In genomic region chr19:4294381-4295097, GRCm38 (mm10) we compare ENCODE assay signal across 8 mouse cellular contexts. TPM values are rescaled to one million over a fixed set of nuclear protein-coding genes. Genes with fewer than 3 reads are reported as not detected.
DNase-seq lines count a peak whose midpoint lies in the region; ATAC-seq and TF ChIP-seq lines count a peak whose summit lies in the region.

No protein-coding gene starts in this region.

- H3K4me1 ChIP-seq in cortical plate, adult 2 months (ENCODE audit: control insufficient read depth, insufficient read depth, low read length), result peaks cover 2% of the 10 kb centered on the region; the same call in 1 of the 2 replicates
- peaks cover 45% of the 10 kb centered on the region for H3K4me1 ChIP-seq in liver, postnatal 0 days (ENCODE audit: insufficient read depth)

- intact Hi-C loops in left cerebral cortex, postnatal 14 days (cut with DNase I), result no loop called here

- peak; percentile 82 for ATAC-seq in inflammation-experienced regulatory T-cells, adult 6 months
- peak; percentile 78 for ATAC-seq in liver, postnatal 0 days

- H3K9ac ChIP-seq in liver, postnatal 0 days (replicated peaks), result no peak overlapping the region; the same call in 1 of the 2 replicates

- H3K27me3 ChIP-seq in liver, postnatal 0 days (ENCODE audit: insufficient read depth, low read length), result no peaks in the 10 kb centered on the region

- 37% methylated on average over 14 of the region's 14 CpGs for WGBS in liver, postnatal 0 days (ENCODE audit: insufficient replicate concordance)

- peak; percentile 78 for TF ChIP-seq EP300 in liver, postnatal 0 days (IDR thresholded peaks at IDR 0.05; ENCODE audit: low read depth)

- TF ChIP-seq POLR2A in cortical plate, adult 2 months (IDR thresholded peaks at IDR 0.05; ENCODE audit: extremely low read depth, insufficient read depth, low read length), result no peak

- peaks cover 52% of the 10 kb centered on the region for H3K36me3 ChIP-seq in liver, postnatal 0 days (replicated peaks; ENCODE audit: insufficient read depth, low read length)

- peak; percentile 45 to 65 for DNase-seq in left cerebral cortex, postnatal 14 days (ENCODE audit: low spot score in 2 of 2)
- DNase-seq in left cerebral cortex, adult 11 months (ENCODE audit: low spot score), result no peak
- peak; percentile 79 for DNase-seq in liver, postnatal 0 days
- DNase-seq in spleen, postnatal 36 days (ENCODE audit: low spot score in 2 of 2), result peak; percentile 94 to 95
- no peak for DNase-seq in MN1 (ENCODE audit: low spot score)
- no peak for DNase-seq in urinary bladder, adult 18-20 months (ENCODE audit: low spot score in 2 of 2)

- H3K4me3 ChIP-seq in cortical plate, adult 2 months (ENCODE audit: insufficient read depth, low read length), result no peak overlapping the region
- H3K4me3 ChIP-seq in liver, postnatal 0 days (ENCODE audit: low read depth, low read length), result no peak overlapping the region

- peak overlapping the region; percentile 58 for H3K4me2 ChIP-seq in liver, postnatal 0 days (ENCODE audit: low read depth, low read length)

- TF ChIP-seq CTCF in cortical plate, adult 2 months (IDR thresholded peaks at IDR 0.05; ENCODE audit: extremely low read depth, insufficient read depth, low read length), result no peak
- peak; percentile 24; the same call in 1 of the 2 replicates for TF ChIP-seq CTCF in liver, postnatal 0 days (IDR thresholded peaks at IDR 0.05; ENCODE audit: low read depth)

- 0 out of 2 replicates have a peak overlapping the region, but pooled peaks have one; percentile 43 for H3K27ac ChIP-seq in cortical plate, adult 2 months (ENCODE audit: insufficient read depth, low read length)
- peak overlapping the region; percentile 90 for H3K27ac ChIP-seq in liver, postnatal 0 days (ENCODE audit: low read depth)

- H3K9me3 ChIP-seq in liver, postnatal 0 days (ENCODE audit: low read length), result no peaks in the 10 kb centered on the region

RNA-seq across cellular contexts. Expression of gene Grk2, which starts 11.5 kb away (rescaled TPM):
- 100 to 1,000 TPM; 165 to 173 TPM for total RNA-seq in left cerebral cortex, postnatal 14 days (2021)
- polyA plus RNA-seq in cortical plate, adult 2 months (2012; rRNA removed), result 220 and 239 TPM in 2 replicates
- 10 to 100 TPM; 81.3 to 90.8 (median 85.9) TPM for polyA plus RNA-seq in inflammation-experienced regulatory T-cells, adult 6 months (2017; shearing (Covaris generic))
- 11.9 and 14.8 TPM in 2 replicates for polyA plus RNA-seq in liver, postnatal 0 days (2015; fragmentation: Nextera tagmentation; extraction: Ambion mirVana)

RNA-seq across cellular contexts. Expression of gene Ankrd13d, which starts 11.6 kb away (rescaled TPM):
- total RNA-seq in left cerebral cortex, postnatal 14 days (2021), result 10 to 100 TPM; 84.5 to 84.9 TPM
- 76.1 and 85.9 TPM in 2 replicates for polyA plus RNA-seq in cortical plate, adult 2 months (2012; rRNA removed)
- 1 to 10 TPM in 2 of 3 experiments, under 1 TPM in 1; 0.87 to 3.0 (median 2.3) TPM for polyA plus RNA-seq in inflammation-experienced regulatory T-cells, adult 6 months (2017; shearing (Covaris generic))
- polyA plus RNA-seq in liver, postnatal 0 days (2015; fragmentation: Nextera tagmentation; extraction: Ambion mirVana), result 0.54 and 0.92 TPM in 2 replicates

RNA-seq across cellular contexts. Expression of gene Ssh3, which starts 25.6 kb away (rescaled TPM):
- total RNA-seq in left cerebral cortex, postnatal 14 days (2021), result 10 to 100 TPM; 44.5 to 52.4 TPM
- polyA plus RNA-seq in cortical plate, adult 2 months (2012; rRNA removed), result 148 and 177 TPM in 2 replicates
- 10 to 100 TPM in 2 of 3 experiments, 1 to 10 TPM in 1; 9.6 to 14.5 (median 13.6) TPM for polyA plus RNA-seq in inflammation-experienced regulatory T-cells, adult 6 months (2017; shearing (Covaris generic))
- 3.3 and 3.4 TPM in 2 replicates for polyA plus RNA-seq in liver, postnatal 0 days (2015; fragmentation: Nextera tagmentation; extraction: Ambion mirVana)

Comparison
In these comparisons a context has a peak if more than half of its experiments do, and no peak if none do; other contexts are left out.
1. DNase-seq: peak in left cerebral cortex, postnatal 14 days (2 of 2), liver, postnatal 0 days (single experiment) and spleen, postnatal 36 days (2 of 2); none in left cerebral cortex, adult 11 months (single experiment), MN1 (single experiment) and urinary bladder, adult 18-20 months (0 of 2).
2. RNA of gene Ankrd13d, which starts 11.6 kb away (polyA plus RNA-seq): 76.1 to 85.9 TPM in cortical plate, adult 2 months; 0.87 to 3.0 TPM in inflammation-experienced regulatory T-cells, adult 6 months and 0.54 to 0.92 TPM in liver, postnatal 0 days; every median in the first group is over 10 times any median in the second.